Mouse (Mus musculus): ENCODE results near the gene Mpig6b.

- TF ChIP-seq POLR2A (IDR thresholded peaks at IDR 0.05; ENCODE audit: insufficient read length, low read depth) = no peak
- no peak for TF ChIP-seq MAX (IDR thresholded peaks at IDR 0.05; ENCODE audit: low read depth)
- no peak for TF ChIP-seq TCF12 (IDR thresholded peaks at IDR 0.05; ENCODE audit: insufficient read depth, poor library complexity, severe bottlenecking)
- no peak for TF ChIP-seq CEBPB (IDR thresholded peaks at IDR 0.05; ENCODE audit: insufficient read depth, poor library complexity, severe bottlenecking)
- TF ChIP-seq POLR2AphosphoS2 (IDR thresholded peaks at IDR 0.05; ENCODE audit: insufficient read length, low read depth) = no peak
- TF ChIP-seq MYOG (IDR thresholded peaks at IDR 0.05; ENCODE audit: control insufficient read depth in 1 of 3, insufficient read depth in 1 of 3, insufficient read length in 2 of 3, low read depth in 2 of 3) = no peak
- TF ChIP-seq USF1 (IDR thresholded peaks at IDR 0.05; ENCODE audit: low read depth) = no peak
These were observed 10.7 kb upstream of the Mpig6b start, which contains the start of gene Ly6g6e for GRCm38 (mm10) chr17:35076507-35077176.
